Mouse (Mus musculus) ES-E14 (cell line): ENCODE data around the gene Ugt1a8.
"Not testable (repeated sequence)": the region's sequence is repeated elsewhere in the genome, so short reads cannot be mapped to it uniquely, and the experiment has no call there.

ENCODE experiments used
- CHD2 ChIP-seq: IDR thresholded peaks from 2 replicates; pipeline ENCODE4 v1.6.1; 2014; ENCODE audit warnings: mild to moderate bottlenecking, low read depth, low read length, inconsistent platforms
- HCFC1 ChIP-seq: IDR thresholded peaks from 2 replicates; pipeline ENCODE4 v1.6.1; 2012; ENCODE audit warnings: low read length, inconsistent platforms, borderline replicate concordance; ENCODE audit not compliant: insufficient read depth
- MAFK ChIP-seq: IDR thresholded peaks from 2 replicates; pipeline ENCODE4 v1.6.1; 2014; ENCODE audit warnings: mild to moderate bottlenecking, low read depth, low read length, inconsistent platforms; ENCODE audit not compliant: insufficient read depth
- ZNF384 ChIP-seq: IDR thresholded peaks from 2 replicates; pipeline ENCODE4 v1.6.1; 2012; ENCODE audit warnings: low read depth, low read length, inconsistent platforms

GRCm38 (mm10) chr1:88145278-88145677, 57.7 kb downstream of the Ugt1a8 start:
- TF ChIP-seq CHD2, ZNF384, MAFK, HCFC1: not testable (repeated sequence)
